Mouse (Mus musculus) skeletal muscle tissue, adult 2 months (tissue): ENCODE results near the gene Plekhg5.

Experiments used
- DNase-seq: peaks from one replicate; pipeline ENCODE4 v3.0.0-alpha.2; 2012; ENCODE audit warnings: low read depth, low spot score

The Plekhg5 gene

DNA sequence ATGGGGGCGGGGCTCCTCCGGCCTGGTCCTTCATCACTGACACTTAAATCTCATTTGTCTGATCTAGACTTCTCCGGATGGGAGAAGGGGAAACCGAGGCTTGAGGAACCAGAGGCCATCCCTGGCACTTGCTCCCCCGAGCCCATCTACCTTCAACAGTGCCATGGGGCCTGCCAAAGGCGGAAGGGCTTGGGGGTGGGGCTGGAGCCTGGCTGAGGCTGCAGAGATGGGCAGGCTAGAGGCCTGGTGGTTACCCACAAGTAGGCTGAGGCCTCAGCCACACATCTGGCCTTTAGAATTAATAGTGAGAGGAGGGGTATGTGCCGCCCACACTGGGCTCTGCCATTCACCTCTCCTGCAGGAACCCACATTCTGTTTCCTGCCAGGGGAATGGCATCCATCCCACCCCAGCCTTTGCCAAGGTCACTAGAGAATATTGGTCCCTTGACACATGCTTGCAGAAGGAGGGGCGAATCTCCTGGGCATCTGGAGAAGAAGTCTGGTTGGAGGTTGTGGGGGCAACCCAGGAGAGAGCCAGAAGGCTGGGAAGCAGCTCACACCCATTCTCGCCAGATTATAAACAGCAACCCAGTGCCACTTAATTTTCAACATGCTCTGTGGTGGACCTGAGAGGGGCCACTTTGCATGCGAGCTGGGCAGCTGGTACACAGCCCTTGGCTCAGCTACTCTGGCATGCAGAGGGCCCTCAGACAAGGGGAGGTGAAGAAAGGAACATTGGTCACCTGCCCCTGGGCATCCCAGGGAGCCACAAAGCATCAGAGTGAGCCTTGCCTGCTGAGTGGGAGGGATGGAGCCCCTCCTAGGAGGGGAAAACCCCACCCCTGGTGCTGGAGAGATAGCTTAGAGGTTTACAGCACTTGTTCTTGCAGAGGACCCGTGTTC is 1.6 kb upstream of the Plekhg5 start:
- no peak for DNase-seq

DNA sequence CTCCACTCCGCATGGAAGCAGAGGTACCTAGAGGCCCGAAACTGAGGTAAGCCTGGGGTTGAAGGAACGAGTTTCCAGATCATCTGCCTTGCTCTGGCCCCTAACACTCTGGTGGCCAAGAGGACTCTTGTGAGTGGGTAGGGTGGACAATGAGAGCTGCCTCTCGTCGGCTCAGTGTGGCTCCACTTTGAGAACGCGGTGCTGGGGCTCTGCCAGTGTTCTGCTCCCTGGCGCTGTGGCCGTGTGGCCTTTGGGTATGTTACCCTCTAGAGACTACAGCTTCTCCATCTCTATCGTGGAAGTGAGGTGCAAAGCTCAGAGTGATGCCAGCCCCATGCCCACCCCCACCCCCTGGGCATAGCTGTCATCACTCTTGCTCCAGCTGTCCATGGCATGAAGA is 357 bp downstream of the Plekhg5 start:
- no peak for DNase-seq

DNA sequence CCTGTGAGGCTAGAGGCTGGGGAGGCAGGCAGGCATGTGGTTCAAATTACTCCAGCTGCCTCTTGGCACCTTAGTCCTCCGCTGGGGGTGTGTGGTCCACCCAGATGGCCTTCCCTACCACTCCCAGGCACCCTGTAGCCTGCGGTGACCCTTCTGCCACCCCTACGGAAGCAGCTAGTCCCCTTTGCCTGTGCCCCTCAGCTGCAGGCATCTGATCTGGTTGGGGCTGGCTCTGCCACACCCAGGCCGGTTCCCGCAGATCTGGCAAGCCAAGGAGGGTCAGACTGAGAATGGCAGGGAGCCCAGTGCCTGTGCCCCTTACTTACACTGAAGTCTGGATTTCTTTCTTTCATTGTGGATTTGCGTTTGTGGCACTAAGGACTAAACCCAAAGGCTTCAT is 1.4 kb downstream of the Plekhg5 start:
- DNase-seq, result no peak

DNA sequence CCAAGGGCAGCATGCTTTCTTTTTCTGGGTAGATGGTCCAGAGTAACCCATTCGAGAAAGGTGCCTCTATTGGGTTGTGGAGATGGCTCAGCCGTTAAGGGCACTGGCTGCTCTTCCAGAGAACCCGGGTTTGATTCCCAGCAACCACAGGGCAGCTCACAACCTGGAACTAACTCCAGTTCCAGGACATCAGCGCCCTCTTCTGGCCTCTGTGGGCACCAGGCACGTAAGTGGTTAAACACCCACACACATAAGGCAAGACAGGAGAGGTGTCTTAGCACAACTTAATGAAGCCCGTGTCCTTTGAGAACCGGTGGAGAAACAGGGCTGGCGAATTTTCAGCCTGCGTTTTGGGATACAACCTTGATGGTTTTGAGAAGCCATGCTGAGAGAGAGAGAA is 2.2 kb downstream of the Plekhg5 start:
- no peak for DNase-seq

DNA sequence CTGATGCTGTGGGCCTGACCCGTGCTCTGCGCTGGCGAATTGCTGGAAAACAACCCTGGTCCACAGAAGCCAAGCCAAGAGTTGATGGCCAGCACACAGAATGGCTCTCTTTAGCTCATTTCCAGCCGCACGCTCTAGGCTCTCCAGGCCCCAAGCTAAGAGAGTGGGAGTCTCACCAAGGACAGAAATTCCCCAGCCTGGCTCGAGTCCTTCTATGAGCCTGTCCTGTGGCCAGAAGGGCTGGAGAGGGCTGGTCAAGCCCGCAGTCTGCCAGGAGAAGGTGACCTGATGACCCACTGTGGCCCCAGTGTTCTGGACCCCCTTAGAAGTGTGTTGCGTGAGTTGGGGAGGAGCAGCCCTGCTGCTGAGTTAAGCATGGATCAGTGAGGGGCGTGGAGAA is 4.9 kb downstream of the Plekhg5 start:
- no peak for DNase-seq

DNA sequence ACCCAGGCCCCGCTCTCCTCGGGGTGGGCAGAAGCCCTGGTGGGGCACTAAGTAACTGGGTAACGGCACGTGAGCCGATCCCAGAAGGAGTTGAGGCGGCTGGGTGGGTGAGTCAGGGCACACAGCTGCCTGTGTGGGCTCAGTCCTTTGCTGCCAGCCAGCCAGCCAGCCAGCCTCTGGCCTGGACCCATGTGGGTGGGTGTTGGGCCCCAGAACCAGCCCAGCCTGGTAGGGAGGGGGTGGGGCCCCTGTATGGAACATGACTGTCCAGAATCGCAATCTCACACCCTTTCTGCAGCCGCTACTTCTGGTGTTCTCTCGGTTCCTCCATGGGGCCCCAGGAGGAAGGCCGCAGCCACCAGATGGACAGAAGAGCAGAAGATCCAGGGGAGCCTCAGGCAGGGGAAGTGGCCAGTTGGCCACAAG is 5.8 kb downstream of the Plekhg5 start:
- DNase-seq, result peak; percentile 51

DNA sequence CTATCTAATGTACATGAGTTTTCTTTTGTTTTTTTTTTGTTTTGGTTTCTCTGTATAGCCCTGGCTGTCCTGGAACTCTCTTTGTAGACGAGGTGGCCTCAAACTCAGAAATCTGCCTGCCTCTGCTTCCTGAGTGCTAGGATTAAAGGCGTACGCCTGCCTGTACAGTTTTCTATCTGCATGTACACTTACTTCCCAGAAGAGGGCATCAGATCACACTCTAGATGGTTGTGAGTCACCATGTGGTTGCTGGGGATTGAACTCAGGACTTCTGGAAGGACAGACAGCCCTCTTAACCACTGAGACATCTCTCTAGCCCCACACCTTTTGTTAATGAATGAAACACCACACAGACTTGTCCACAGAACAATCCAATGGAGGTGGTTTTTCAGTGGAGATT is 7.0 kb downstream of the Plekhg5 start:
- DNase-seq, result no peak

DNA sequence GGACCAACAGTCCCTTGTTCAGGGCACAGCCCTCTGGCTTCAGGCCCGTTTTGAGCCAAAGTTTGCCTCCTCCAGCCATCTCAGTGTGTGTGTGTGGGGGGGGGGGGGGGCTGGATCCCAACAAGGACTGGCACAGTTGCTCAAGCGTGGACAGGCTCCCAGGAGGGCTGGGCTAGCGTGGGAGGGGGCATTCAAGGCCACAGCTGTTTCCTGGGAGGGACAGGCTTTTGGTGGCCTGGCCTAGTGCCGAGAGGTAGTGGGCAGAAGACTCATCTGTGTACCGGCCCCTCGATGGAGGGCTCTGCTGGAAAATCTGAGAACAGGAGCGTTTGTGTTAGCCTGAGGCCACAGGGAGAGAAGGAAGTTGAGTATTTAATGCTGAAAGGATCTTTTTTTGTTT is 7.6 kb downstream of the Plekhg5 start:
- no peak for DNase-seq

DNA sequence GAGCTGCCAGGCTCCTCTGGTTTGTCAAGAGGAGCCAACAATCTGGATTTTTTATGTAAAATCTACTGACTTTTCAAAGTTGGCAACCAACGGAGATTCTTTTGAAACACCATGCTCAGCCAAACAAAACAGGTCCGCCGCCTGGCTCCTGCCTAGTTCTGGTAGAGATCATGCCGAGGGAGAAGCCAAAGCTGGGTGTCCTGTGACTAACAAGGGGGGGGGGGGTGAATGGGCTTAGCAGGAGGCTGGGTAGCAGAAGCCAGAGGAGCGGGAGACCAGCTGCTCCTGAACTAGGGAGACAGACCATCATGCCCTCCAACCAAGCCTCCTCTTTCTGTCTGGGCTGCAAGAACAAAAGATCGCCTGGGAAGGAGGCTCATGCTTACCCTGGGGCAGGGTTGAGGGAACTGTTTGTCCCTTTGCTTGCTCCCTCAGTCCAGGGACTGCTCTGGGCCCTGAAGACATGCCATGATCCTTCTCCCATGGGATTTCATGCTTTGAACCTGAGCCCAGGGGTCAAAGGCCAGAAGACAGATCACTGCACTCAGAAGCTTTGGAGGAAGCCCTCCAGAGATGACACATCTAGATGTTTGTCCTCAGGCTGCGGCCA is 11.4 kb downstream of the Plekhg5 start:
- DNase-seq, result peak; percentile 60

DNA sequence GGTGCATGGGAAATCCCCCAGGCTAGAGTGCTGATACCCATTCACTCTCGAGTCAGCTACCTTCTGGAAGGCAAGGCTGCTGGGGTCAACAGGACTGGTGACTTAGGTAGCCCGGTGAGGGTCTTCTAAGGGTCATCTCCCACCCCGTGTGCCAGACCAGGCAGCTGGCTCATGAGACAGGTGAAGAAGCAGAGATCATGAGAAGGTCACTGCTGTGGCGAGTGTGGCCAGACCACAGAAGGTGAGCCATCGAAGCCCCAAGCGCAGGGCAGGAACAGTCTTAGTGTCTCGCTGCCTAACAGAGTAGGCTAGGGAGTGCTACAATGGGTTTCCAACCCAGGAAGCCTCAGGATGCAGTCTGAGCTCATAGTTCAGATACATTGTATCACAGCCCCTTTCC is 12.3 kb downstream of the Plekhg5 start:
- no peak for DNase-seq

DNA sequence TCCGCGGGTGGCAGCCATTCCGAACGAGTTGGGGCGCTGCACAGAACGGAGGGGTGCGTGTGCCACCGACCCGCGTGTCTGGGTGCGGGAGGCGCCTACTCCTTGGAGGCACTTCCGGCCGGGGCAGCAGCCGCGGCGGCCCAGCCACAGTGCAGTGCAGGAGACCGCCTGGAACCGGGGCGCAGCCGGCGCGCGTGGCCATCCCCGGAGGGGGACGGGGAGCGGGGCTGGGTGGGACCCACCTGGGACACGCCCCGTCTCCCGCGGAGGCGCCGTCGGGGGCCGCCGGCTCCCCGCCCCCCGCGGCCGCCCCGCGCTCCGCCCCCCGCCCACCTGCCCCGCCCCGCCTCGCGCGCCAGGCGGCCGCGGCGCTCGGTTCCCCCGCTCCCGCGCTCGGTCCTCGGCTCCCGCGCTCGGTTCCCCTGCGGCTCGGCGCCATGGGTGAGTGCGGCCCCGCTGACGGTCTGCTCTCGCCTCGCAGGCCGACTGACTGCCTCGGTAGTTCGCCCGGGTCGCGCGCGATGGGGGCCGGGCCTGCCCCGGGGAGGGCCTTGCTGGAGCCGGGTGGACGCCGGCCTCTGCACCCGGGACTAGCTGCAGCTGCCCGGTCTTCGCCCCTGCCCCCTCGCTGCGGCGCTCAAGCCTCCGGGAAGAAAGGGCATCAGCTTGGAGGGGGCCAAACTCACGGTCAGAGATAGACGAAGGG is 14.4 kb downstream of the Plekhg5 start:
- no peak for DNase-seq

DNA sequence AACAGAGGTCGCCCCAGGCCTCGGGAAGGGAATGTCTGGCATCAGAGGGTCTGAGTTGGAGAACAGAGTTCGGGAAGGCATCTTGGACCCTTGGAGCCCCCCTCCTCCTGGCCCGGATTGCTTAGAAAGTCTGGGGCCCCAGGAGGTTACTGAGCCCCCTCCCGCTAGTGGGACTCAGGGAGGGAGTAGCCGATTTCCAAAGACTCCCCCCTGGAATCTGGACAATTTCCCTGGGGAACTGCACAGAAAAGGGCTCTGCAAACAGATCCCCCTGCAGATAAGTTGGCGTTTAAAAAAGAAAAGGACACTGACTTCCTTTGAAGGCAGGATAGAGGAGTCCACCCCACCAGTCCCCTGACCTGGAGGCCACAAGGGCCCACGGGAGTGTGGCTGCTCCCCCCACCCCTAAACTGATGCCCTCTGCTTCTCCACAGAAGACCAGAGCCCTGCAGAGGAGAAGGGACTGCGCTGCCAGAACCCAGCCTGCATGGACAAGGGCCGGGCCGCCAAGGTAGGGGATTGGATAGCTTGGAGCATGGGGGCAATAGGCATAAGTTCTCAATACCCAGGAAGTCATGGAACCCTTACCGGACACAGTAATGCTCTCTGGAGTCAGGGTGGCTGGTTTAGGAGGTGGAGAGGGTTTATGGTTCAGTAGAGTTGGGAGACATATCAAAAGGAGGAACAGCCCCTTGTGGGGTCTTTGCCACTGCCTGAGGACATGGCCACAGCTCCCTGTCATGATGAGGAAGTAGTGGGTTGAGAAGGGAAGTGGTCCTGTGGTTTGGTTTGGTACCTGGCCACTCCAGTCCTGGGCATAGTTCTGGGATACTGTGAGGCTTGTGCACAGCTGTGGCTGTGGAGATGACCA is 15.1 kb downstream of the Plekhg5 start:
- DNase-seq, result no peak

DNA sequence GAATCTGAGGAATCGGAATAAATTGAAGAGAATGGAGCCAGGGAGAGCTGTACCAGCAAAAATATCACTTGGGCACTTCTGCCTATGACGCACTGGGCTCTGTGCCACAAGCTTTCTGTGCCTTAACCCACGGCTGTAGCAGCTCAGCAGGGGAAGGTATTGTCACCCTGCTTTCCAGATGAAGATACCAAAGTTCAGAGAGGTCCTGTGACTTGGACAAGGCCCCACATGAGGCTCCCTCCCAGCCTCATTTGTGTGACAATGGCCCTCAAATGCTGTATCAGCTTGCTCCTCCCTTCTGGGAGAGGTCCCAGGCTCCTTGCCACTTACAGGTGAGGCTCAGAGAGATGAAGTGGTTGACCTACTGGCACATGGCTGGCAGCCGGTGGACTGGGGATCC is 15.8 kb downstream of the Plekhg5 start:
- DNase-seq, result no peak

DNA sequence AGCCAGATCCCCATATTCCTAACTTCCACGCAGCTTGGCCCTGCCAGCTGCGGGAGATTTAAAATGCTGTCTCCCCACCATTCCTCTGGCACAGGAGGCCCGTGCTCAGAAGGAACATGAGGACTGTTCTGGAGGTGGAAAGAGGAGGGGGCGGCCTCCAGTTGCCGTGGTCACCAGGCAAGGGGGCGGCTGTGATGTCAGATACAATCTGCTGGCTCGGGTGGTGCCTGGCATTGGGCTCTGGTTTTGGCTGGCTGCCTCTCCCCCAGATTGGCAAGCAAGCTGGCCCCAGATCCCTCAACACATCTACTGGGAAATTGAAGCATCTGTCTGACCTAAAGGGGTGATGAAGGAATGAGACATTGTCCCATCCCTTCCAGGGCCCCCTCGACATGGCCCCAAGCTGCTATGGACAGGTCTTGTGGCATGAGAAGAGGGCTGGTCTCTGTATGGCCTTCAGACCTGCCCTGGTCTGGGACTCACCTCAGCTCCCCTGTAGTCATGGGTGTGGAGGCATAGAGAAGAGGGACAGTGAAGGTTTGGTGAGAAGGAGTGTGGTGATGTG is 16.3 kb downstream of the Plekhg5 start:
- no peak for DNase-seq

DNA sequence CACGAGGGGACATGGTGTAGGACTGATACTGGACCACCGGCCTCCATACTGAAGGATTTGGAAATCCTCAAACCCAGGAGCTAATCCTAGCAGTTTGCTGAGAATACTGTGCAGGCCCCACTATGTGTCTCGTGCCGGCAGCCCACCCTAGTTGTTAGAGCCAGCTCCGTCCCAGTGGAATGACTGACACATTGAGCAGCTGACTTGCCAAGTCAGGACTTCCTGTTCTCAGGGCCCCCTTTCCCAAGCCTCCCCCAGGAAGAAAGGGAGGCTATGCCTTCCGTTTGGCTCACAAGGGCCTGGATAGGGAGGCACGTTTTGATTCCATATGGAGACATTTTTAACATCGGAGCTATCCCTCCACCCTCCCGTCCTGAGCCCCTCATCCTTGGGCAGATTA is 17.9 kb downstream of the Plekhg5 start:
- no peak for DNase-seq

DNA sequence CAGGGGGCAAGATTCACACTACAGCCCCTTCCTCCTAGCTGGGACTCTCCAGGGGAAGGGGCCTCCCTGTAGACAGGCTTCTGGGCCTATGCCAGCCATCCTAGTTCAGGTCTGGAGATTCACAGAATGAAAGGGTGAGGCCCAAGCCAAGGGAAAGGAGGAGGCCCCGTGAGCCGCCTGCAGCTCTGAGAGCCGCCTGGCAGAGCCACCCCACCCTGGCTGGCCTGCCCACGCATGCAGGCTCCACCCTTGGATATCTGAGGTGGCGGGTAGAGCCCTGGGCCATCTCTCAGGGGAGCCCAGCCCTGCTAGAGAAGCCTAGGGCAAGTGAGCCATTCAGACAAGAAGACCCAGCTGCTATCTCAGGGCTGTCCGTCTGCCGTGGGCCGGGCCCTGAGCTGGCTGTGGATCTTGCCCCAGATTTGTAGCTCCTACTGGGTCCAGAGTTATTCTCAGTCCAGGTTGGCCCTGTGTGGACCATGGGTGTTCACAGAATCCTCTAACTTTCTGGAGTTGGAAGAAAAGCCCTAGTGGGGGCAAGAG is 20.5 kb downstream of the Plekhg5 start:
- no peak for DNase-seq

DNA sequence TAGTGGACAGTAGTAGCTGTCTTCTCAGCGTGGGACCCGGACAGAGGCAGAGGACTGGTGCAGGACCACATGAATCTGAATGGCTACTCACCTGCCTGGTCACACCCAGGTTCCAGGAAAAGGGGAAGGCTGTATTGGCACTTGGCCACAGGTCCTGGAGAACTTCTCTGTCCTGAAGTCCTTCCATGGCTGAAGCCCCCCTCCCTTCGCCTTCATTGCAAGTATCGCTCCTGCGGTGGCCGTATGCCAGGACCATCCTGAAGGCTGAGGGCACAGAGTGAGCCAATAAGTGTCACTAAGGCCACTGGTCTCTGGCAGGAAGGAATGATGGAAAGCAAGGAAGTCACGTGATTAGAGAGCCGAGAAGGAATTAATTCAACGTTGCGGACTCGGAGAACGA is 21.9 kb downstream of the Plekhg5 start:
- DNase-seq, result no peak

DNA sequence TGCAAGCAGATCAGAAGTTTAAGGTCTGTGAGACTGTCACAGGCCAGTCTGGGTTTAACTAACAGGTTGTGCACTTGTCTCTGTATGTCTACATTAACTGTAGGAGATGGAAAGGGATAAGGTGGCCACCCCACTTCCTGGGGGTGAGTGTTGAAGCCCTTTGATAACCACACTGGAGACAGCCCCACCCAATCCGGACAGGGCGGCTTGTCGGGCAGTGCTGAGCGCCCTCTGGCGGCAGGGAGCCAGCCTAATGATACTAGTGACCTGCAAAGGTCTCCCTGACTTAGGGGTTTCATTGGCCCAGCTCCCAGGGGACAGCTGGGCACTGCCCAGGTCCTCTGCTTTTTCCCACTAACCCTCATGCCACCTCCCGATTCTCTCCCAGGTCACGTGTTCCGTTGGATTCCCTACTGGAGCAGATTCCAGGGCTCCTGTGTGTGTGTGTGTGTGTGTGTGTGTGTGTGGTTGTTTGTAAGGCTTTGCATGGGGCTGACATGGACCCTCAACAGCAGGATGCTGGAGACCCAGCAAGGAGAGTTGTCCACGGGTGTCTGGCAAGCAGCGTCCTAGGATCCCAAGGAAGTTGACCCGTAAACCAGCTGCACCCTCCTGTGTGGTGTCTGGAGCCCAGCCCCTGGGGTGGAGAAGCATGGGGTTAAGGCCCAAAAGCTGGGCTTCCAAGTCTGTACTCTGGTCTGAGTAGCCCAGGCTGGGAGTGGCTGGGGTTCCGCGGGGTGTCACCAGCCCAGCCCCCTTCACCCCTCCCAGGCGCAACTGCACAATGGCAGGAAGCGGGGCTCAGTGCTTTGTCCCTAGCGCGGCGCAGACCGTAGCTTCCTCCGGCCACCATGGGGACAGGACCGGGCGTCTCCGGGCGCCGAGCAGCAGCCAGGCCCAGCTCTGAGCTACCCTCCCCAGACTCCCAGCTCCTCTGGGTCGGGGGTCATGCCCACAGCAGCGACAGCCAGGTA is 23.9 kb downstream of the Plekhg5 start:
- DNase-seq, result peak; percentile 65

DNA sequence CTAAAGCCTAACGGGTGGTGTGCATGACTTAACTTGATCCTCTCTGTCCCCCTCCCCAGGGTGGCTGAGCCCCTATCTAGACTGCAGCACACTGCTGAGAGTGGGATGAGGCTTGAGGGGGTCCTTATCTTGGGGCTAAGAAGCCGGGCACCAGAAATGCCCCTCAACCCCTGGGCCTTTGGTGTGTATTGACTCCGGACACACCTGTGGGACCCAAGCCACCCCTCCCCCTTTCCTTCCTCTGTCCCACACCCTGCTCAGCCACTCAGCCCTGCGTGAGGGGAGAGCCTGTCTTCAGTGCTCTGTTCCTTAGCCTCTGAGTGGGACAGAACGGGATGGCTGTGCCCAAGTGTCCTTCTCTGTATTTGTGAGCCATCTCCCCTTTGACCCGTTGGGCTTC is 24.6 kb downstream of the Plekhg5 start:
- no peak for DNase-seq
